Mouse (Mus musculus) right cerebral cortex, adult 2 months (tissue): ENCODE measurements around the gene Mymk.

ENCODE experiments used
- DNase-seq, 2 experiments: peaks; one replicate each; pipeline ENCODE4 v3.0.0; 2021 to 2022; ENCODE audit warnings: low spot score in 2 of 2

Mymk gene

DNA sequence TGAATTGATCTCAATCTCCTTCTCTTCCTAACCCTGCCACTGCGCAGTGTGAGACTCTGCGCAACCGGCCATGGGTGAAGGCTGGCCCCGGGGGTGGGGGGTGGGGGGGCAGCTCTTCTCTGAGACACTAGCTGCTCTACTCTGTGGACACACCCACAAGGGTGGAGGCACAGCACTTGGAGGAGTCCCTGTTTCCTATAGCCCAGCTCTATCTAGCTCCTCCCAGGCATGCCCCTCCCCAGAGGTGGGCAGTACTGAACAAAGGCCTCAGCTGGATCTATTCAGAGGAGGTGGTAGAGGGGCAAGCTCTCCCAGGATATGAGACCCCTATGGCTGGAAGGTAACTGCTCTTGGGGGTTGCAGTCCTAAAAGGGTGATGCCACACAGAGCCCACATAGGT lies 35.0 kb downstream of the Mymk start:
- no peak for DNase-seq

DNA sequence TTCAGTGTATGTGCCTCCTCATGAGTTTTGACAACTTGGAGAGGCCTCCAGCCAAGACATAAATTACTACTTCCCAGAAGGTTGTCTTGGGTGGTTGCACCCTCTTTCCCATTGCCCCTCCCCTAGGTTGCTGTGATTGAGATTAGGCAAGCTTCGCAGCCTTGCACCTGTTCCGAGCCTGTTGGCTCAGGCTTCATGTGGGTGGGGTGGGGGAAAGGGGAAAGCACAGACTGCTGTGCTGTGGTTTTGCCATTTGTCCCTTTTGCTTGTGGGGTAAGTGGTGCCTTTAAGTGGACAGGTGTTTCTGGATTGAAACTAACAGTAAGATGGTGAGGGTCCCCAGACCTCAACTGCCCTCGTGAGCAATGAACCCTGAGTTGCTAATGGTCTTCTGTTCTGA lies 36.0 kb downstream of the Mymk start:
- DNase-seq, result no peak

DNA sequence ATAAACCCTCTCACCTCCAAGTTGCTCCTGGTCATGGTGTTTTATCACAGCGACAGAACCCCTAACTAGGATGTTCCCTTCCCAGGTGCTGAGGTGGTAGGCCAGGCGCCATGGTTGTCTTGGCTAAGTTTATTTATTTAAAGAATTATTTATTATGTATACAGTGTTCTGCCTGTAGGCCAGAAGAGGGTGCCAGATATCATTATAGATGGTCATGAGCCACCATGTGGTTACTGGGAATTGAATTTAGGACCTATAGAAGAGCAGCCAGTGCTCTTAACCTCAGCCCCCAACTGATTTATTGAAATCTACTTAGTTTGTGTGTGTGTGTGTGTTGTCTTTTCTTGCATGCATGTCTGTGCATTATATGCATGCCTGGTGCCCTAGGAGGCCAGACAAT lies 39.6 kb downstream of the Mymk start:
- DNase-seq, result no peak

DNA sequence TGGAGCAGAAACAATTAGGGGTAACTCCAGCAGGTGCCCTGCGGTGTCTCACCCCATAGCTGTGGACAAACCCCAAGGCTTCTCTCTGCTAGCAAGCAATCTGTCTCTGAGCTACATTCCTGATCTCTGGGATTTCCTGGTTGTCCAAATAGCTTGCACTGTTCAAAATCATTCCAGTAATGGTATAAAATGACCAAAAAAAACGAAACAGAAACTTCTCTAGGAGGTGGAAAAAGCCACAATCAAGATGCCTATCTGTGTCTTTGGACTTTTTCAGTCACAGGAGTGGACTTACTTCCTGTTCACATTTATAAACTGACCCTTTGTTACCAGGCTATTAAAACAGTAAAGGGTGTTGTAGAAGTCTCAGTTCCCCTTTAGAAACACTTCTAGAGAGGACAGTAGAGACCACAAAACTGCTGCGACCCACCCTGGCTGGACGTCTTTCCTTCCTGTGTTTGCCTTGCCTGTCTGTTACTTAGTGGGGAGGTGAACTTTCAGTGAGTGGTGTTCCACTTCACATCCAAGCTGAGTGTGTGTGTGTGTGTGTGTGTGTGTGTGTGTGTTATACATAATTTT lies 43.5 kb downstream of the Mymk start:
- no peak for DNase-seq

DNA sequence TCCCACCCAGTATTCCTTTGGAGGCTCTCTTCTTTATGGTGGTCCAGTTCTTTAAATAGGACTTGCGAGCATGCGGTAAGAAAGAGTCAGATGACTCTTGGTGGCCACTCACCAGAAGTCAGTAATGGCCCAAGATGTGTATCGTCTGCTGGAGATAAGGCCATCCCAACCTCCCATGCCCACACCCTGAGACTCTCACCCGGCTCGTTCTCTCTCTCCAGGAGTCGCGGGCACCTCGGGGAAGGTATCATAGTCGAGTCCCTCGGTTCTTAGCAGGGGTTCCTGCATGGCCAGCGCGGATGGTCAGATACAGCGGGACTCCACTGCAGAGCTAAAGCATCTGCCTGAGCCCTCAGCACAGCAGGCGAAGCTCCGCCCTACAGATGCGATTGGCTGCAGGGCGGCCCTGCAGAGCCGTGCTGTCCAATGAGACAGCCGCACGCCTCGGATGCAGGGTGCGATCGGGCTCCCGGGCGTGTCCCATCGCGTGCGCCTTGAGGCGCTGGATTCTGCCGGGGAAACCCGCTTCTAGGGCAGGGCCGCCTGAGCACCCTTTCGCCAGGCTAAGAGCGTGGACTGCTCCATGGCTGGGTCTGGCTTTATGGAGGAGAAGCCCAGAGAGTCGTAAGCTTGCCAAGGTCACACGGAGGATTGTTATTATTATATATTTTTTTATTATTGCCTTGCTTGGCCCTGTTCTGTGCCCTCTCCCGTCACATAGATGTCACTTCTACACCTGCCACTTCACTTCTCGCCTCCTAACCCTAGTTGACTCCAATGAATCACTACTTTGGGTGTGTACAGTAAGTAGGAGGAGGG lies 44.2 kb downstream of the Mymk start, which contains the start of gene Slc2a6:
Gene Slc2a6, minus strand, starts transcription at position 381 of the 819 bp plus-strand sequence.
- DNase-seq, result peak; percentile 92

DNA sequence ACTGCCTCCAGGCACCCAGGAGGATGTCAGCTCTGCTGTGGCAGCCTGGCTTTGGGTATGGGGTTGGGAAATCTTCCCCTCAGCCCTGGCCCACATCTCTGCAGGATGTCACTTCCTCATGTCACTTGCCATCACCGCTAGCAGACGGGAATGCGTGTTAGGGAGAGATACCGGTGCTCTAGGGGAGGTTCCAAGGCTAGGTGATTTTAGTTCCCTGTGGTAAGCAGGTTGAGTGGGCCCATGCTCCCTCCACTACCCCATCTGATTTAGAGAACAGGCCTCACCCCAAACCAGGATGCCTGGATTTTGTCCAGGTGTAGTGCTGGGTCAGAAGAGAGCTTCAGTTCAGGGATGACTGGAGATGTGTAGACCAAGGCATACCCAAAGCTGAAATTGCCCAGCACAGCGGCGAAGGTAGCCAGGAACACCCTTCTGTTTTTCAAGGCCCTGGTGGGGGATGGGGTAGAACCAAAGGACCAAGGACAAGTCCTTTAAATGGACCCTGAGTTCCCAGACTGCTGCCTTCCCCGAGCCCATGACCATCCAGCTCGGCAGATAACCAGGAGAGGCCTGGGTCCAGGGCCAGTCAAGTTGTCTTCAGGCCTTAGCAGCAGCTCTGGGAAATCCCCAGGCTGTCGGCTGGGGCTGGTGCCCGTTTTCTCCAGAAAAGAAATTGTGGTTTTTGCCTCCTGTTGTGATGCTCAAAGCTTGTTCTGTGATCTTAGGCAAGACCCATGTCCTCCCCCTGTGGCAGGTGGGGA lies 44.9 kb downstream of the Mymk start:
- peak in 1 of 2 experiments; percentile 28 for DNase-seq

DNA sequence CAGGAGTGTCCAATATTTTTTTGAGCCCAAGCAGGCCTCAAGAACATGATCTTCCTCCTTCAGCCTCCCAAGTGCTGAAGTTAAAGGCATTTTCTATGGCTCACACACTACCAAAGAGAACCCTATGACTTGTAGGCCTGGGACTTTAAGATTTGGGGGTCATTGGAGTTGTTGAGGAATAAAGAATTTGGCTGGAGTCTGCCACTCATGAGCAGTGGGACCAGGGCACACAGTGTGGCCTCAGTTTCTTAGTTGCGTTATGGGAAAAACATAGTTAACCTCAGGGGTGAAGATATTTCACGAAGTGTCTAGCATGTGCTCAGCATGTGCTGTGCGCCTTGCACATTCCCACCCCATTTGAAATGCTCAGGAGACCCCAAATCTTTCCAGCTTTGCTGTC lies 45.6 kb downstream of the Mymk start:
- no peak for DNase-seq

DNA sequence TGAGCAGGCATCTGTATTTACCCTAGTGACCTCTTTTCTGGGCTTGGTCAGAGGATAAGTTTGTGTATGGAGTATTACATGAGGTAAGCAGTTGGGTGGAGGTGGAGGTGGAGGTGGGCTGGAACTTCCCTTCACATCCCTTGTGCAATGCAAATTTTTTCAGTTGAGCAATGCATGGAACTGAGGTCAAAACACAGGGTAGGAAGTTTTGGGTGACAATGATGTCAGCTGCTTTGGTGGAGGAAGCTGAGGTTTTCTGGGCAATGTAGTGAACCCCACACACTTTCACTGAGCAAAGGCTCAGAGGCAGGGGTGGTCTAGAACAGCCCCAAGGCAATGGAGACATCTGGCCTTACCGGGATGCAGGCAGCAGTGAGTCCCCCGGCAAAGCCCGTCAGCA lies 46.4 kb downstream of the Mymk start:
- no peak for DNase-seq

DNA sequence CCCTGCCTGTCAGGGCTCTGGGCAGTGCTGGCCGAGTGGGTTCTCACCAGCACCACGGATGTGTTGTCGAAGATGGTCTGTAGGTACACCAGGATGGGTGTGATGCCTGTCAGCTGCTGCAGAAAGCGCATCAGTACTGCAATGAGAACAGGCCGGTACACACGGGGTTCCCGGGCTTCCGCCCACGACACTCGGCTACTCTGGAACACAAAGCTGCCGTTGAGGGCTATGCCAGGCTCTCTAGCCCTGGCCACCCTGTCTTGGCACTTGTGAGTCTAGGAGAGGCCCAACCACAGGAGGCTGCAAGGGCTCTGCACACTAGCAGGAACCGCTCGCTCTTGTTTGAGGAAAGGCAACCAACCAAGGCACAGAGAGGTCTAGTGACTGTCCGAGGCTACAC lies 47.8 kb downstream of the Mymk start:
- DNase-seq, result peak in 1 of 2 experiments; percentile 41

DNA sequence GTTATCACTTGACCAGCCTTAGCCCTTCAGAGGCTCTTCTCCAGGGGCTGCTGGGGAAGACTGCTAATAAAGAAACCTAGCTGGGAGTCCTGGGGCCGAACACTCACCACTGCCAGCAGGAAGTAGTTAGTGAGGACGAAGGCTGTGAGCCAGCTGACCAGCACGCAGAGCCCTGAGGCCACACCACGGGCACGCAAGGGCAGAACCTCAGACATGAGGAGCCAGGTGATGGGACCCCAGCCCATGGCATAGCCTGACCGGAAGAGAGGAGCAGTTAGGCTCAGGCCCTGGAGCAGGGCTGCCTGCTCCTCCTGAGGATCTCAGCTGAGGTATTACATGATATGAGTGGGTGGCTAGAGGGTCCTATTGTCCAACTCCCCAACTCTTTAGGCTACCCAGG lies 49.4 kb downstream of the Mymk start:
- no peak for DNase-seq

DNA sequence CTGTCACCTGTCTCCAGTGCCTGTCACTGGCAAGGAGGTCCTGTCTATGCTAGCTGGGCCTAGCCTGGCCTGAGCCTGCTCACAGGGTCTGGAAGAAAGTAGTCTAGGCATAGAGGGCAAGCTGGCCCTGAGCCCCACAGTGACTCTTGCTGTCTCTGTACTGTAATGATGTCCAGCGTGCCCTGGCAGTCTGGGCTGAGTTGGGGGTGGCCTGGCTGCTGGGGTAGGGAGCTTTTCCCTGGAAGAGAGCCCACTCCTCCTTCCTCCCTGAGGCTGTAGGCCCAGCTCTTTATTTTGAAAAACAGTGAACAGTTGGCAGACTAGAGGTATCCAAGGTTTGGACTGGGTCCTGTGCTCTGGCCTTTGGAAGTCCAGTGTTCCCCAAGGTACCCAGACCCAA lies 50.9 kb downstream of the Mymk start:
- DNase-seq, result no peak

DNA sequence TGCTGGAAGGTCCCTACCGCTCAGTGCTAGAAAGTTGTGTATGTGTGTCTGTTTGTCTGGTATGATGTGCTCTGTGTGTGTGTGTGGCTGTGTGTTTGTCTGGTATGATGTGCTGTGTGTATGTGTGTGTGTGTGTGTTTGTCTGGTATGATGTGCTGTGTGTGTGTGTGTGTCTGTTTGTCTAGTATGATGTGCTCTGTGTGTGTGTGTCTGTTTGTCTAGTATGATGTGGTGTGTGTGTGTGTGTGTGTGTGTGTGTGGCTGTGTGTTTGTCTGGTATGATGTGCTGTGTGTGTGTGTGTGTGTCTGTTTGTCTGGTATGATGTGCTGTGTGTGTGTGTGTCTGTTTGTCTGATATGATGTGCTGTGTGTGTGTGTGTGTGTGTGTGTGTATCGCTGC lies 52.4 kb downstream of the Mymk start:
- DNase-seq, result no peak

DNA sequence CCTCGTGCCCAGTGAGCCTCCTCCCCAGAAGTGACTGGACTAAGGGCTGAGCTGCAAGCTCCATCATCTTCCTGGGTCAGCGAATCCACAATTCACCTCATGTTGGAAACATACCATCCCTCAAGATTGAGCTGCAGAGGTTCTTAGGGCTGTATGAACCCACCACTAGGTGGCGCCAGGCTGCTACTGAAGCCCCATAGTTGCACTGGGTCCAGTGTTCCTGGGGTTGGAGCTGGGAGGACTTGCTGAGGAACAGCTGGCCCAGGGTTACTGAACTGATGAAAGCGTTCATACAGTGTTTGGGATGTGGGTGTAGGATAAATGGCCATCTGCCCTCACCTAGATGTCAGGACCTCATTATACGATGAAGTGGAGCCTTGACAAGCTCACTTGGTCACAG lies 54.2 kb downstream of the Mymk start:
- peak; percentile 74 to 78 for DNase-seq
